Mouse (Mus musculus) erythroblast, embryonic 14.5 days (primary cell): ENCODE data around the gene Gnb3.

ENCODE experiments used
- GATA1 ChIP-seq: IDR thresholded peaks from 2 replicates; pipeline ENCODE4 v1.6.1; 2012; ENCODE audit warnings: low read length, inconsistent platforms, mixed read lengths
- TAL1 ChIP-seq: IDR thresholded peaks from 3 replicates; pipeline ENCODE4 v1.6.1; 2012; ENCODE audit warnings: low read length, inconsistent platforms, mixed read lengths

- TF ChIP-seq GATA1 = no peak
- TF ChIP-seq TAL1 = no peak
Observed at GRCm38 (mm10) chr6:124822049-124822448, 18.0 kb downstream of the Gnb3 start.
